Mouse (Mus musculus) kidney, postnatal 4 days (tissue): ENCODE data around the gene Ier3.

Source experiments
- DNase-seq, 2 experiments: peaks; one replicate each; pipeline ENCODE4 v3.0.0; 2021; ENCODE audit warnings: mixed read lengths in 2 of 2

The Ier3 gene

GRCm38 (mm10) chr17:35868961-35869345 lies 47.5 kb downstream of the Ier3 start:
- no peak for DNase-seq

- peak; percentile 53 to 67 for DNase-seq
Observed at GRCm38 (mm10) chr17:35869346-35870067, 48.0 kb downstream of the Ier3 start.

- DNase-seq: peak; percentile 62 to 79
Observed at GRCm38 (mm10) chr17:35870151-35870883, 48.8 kb downstream of the Ier3 start.

- DNase-seq: peak; percentile 62 to 70
Observed at GRCm38 (mm10) chr17:35870884-35871696, 49.6 kb downstream of the Ier3 start.
